Mouse (Mus musculus) lung, embryonic 16.5 days (tissue): ENCODE data around the gene Olfr1289. TPM values are rescaled to one million over a fixed set of nuclear protein-coding genes. Genes with fewer than 3 reads are reported as not detected.

ENCODE experiments used
- ATAC-seq: fragments of 200-750 bp; cut with Nextera tagmentation; 2 replicates; pipeline ENCODE4 v1.8.0; 2017; ENCODE audit warnings: low read depth, mild to moderate bottlenecking, moderate library complexity
- H3K27ac ChIP-seq: fragments of 300-500 bp; sonication (generic); 2 replicates; pipeline ENCODE4 v1.5.1; 2014; ENCODE audit warnings: mild to moderate bottlenecking, control low read depth, low read length
- H3K27me3 ChIP-seq: fragments of 300-500 bp; sonication (generic); 2 replicates; pipeline ENCODE4 v1.6.1; 2014; ENCODE audit warnings: low read depth, low read length, mixed read lengths; ENCODE audit not compliant: control insufficient read depth, insufficient read depth
- H3K36me3 ChIP-seq: fragments of 300-500 bp; sonication (generic); 2 replicates; pipeline ENCODE4 v1.6.1; 2014; ENCODE audit warnings: low read length; ENCODE audit not compliant: control insufficient read depth, insufficient read depth
- H3K4me1 ChIP-seq: fragments of 300-500 bp; sonication (generic); replicated peaks from 2 replicates; pipeline ENCODE4 v1.6.1; 2014; ENCODE audit warnings: low read length, mixed read lengths; ENCODE audit not compliant: control insufficient read depth, insufficient read depth
- H3K4me2 ChIP-seq: fragments of 300-500 bp; sonication (generic); 2 replicates; pipeline ENCODE4 v1.6.1; 2014; ENCODE audit warnings: low read depth, low read length, control low read depth
- H3K4me3 ChIP-seq: fragments of 300-500 bp; sonication (generic); 2 replicates; pipeline ENCODE4 v1.5.1; 2014; ENCODE audit warnings: mild to moderate bottlenecking, low read length, control low read depth
- H3K9ac ChIP-seq: fragments of 300-500 bp; sonication (generic); 2 replicates; pipeline ENCODE4 v1.6.1; 2014; ENCODE audit warnings: low read length, control low read depth
- H3K9me3 ChIP-seq: fragments of 300-500 bp; sonication (generic); 2 replicates; pipeline ENCODE4 v1.6.1; 2016; ENCODE audit warnings: low read length; ENCODE audit not compliant: control insufficient read depth
- WGBS: fragments of 180-500 bp; shearing (Covaris S2); extraction: QIAGEN DNeasy Blood & Tissue Kit; methylation state at CpG from one replicate; pipeline ENCODE4 v1.1.7; 2014; 5-methylcytosine and 5-hydroxymethylcytosine counted together
- polyA plus RNA-seq: library from polyadenylated mRNA; unstranded; fragments of >200 nt; fragmentation: Nextera tagmentation; extraction: Ambion mirVana; gene quantifications from 2 replicates; pipeline ENCODE4 v1.2.1, GENCODE M21; 2015

Gene Olfr1289
- polyA plus RNA-seq: not detected in 2 replicates

DNA sequence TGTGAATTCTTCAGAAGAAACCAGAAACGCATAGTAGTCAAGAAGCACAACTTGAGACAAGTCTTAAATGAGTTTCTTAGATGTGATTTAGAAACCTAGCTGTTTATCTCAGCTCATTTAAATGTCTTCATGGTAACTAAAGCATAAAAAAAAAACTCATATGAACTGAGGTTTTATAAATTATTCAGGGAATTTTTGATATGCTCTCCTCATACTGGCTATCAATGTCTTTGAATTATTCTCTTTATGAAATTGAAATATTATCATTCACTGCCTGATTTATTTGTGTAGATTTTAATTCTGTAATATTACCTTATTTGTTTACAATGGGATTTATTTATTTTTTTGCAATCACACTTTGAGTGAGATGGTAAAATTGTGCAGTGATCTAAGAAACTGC is at the start of gene Olfr1289:
Olfr1289 (plus strand) TSS at position 301 of the 400 bp plus-strand sequence.
- Histone ChIP-seq H3K4me2 (no peak within 1 kb of the TSS), H3K36me3 (no peaks in the 10 kb centered on the region), H3K9ac (no peak within 1 kb of the TSS), H3K9me3 (no peaks in the 10 kb centered on the region), H3K4me1 (no peaks in the 10 kb centered on the region), H3K4me3 (no peak within 1 kb of the TSS), H3K27ac (no peak within 1 kb of the TSS), H3K27me3 (no peaks in the 10 kb centered on the region)
- ATAC-seq: no peak
- 69% methylated on average over 1 of the region's 1 CpGs for WGBS

DNA sequence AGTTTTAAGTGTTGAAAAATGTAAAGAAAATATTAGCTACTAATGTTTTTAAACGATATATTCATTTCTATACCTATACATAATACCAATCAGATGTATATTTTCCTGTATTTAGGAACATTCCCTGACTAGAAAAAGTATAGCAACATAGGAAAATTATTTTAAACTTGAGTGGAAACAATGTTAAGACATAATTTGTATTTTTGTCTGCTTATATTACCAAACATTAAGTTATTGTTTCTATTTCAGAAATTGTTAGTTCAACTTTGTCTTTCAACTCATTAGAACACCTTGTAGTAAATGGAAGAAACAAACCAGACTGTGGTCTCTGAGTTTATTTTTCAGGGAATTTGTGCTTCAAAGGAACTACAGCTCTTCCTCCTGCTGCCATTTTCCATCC is 31.8 kb upstream of the Olfr1289 start, which contains the start of gene Olfr1287:
Olfr1287 (plus strand) TSS at position 301 of the 400 bp plus-strand sequence.
- H3K9ac ChIP-seq: no peak within 1 kb of the TSS
- no peaks in the 10 kb centered on the region for H3K27me3 ChIP-seq
- ATAC-seq: no peak
- H3K4me2 ChIP-seq: no peak within 1 kb of the TSS
- H3K27ac ChIP-seq: no peak within 1 kb of the TSS
- WGBS: 61% methylated on average over 1 of the region's 1 CpGs
- no peaks in the 10 kb centered on the region for H3K36me3 ChIP-seq
- no peak within 1 kb of the TSS for H3K4me3 ChIP-seq
- H3K4me1 ChIP-seq: no peaks in the 10 kb centered on the region
- H3K9me3 ChIP-seq: no peaks in the 10 kb centered on the region

DNA sequence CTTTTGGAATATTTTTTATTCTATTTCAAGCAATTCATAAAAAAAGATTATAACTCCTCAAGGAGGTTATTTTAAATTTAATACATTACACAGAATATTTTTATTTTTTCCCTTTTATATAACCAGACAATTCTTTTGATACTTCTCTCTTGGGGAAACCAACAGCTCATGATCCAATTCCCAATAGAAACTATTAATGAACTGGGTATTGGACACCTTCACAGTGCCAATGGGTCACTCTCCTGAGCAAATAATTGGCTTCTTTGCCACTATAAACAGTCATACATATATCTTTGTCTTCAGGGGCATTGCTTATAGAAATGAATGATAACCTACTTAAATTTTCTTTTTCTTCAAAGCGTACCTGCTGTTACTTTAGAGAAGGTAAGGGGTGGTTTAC is 6.8 kb upstream of the Olfr1289 start, which contains the start of gene Olfr1288:
Olfr1288 (plus strand) TSS at position 301 of the 400 bp plus-strand sequence.
- H3K36me3 ChIP-seq: no peaks in the 10 kb centered on the region
- peaks cover 3% of the 10 kb centered on the region; the same call in 1 of the 2 replicates for H3K9me3 ChIP-seq
- H3K4me3 ChIP-seq: no peak within 1 kb of the TSS
- H3K27me3 ChIP-seq: no peaks in the 10 kb centered on the region
- H3K9ac ChIP-seq: no peak within 1 kb of the TSS
- no peak within 1 kb of the TSS for H3K4me2 ChIP-seq
- WGBS: 80% methylated on average over 1 of the region's 1 CpGs
- no peak for ATAC-seq
- no peaks in the 10 kb centered on the region for H3K4me1 ChIP-seq
- no peak within 1 kb of the TSS for H3K27ac ChIP-seq

DNA sequence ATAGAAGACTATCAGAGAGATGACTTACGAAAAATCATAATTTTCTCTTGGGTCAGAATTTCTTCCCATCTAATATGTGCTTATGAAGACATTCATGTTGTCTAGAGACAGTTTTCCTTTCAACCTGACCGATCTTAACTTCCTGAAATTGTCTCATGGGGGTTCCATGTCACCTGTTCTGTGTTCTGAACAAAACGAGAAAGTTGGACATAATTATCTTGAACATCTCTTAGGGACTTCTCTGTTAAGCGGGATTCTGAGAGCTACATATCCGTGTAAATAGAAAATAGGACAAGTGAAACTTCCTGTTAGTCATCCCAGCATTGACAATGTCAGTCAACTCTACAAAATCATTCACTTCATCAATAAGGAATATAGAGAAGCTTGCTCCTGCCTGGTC is 13.1 kb downstream of the Olfr1289 start, which contains the start of gene Olfr1290:
Olfr1290 (minus strand) TSS at position 101 of the 400 bp plus-strand sequence.
- Histone ChIP-seq H3K9ac (no peak within 1 kb of the TSS), H3K9me3 (no peaks in the 10 kb centered on the region), H3K36me3 (no peaks in the 10 kb centered on the region), H3K4me3 (no peak within 1 kb of the TSS), H3K4me2 (no peak within 1 kb of the TSS), H3K27ac (no peak within 1 kb of the TSS), H3K27me3 (no peaks in the 10 kb centered on the region), H3K4me1 (no peaks in the 10 kb centered on the region)
- no peak for ATAC-seq
- WGBS: 71% methylated on average over 5 of the region's 5 CpGs

DNA sequence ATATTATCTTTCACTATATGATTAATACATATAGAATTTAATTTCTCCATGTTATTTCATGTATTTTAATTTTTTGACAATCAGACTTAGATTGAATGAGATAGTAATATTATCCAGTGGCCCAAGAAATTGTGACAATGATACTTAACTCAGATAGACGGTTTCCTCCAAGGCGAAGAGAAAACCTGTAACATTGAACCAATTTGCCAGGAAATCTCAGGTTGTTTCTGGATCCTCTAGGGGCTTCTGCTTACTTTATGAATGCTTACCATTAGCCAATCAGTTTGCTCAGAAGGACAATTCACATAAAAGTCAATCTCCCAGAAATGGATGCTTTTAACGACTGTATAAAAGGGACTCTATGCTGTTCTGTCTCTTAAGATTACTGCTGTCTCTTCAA is 16.3 kb downstream of the Olfr1289 start, which contains the start of gene Olfr1291-ps1:
Olfr1291-ps1 (plus strand) TSS at position 301 of the 400 bp plus-strand sequence.
- ATAC-seq: no peak
- Histone ChIP-seq H3K4me2 (no peak within 1 kb of the TSS), H3K9me3 (no peaks in the 10 kb centered on the region), H3K36me3 (no peaks in the 10 kb centered on the region), H3K4me3 (no peak within 1 kb of the TSS), H3K27me3 (no peaks in the 10 kb centered on the region), H3K4me1 (no peaks in the 10 kb centered on the region), H3K27ac (no peak within 1 kb of the TSS), H3K9ac (no peak within 1 kb of the TSS)
- 90% methylated on average over 3 of the region's 3 CpGs for WGBS

DNA sequence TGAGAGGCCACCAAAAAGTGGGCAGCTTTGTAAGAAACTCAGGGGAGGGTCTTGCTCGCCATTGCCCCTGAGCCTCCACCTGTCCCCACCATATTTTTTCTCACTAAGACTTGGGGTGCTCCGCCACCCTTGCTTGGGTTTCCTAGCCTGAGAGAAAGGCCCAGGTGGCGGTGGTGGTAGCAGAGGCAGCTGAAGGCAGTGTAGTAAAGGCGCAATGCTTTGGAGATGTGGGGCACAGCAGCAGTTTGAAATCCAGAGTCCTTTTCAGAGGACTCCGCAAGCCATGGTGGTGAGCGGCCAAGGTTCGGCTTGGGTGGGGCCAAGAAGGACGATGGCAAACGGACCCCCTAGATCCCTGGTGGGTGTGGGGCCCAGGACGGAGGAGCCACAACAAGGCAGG is 36.8 kb downstream of the Olfr1289 start:
- ATAC-seq: no peak
- no peak overlapping the region for H3K9ac ChIP-seq
- H3K4me3 ChIP-seq: no peak overlapping the region
- 80% methylated on average over 10 of the region's 10 CpGs for WGBS
- H3K9me3 ChIP-seq: no peaks in the 10 kb centered on the region
- no peak overlapping the region for H3K27ac ChIP-seq
- no peaks in the 10 kb centered on the region for H3K4me1 ChIP-seq
- H3K36me3 ChIP-seq: no peaks in the 10 kb centered on the region
- H3K4me2 ChIP-seq: no peak overlapping the region
- no peaks in the 10 kb centered on the region for H3K27me3 ChIP-seq

DNA sequence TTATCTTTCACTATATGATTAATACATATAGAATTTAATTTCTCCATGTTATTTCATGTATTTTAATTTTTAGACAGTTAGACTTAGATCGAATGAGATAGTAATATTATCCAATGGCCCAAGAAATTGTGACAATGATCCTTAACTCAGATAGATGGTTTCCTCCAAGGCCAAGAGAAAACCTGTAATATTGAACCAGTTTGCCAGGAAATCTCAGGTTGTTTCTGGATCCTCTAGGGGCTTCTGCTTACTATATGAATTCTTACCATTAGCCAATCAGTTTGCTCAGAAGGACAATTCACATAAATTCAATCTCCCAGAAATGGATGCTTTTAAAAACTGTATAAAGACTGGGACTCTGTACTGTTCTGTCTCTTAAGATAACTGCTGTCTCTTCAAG is 44.3 kb downstream of the Olfr1289 start, which contains the start of gene Olfr1293-ps:
Olfr1293-ps (plus strand) TSS at position 301 of the 400 bp plus-strand sequence.
- H3K4me2 ChIP-seq: no peak within 1 kb of the TSS
- no peaks in the 10 kb centered on the region for H3K36me3 ChIP-seq
- no peaks in the 10 kb centered on the region for H3K27me3 ChIP-seq
- no peak for ATAC-seq
- H3K27ac ChIP-seq: no peak within 1 kb of the TSS
- no peaks in the 10 kb centered on the region for H3K4me1 ChIP-seq
- H3K9ac ChIP-seq: no peak within 1 kb of the TSS
- 90% methylated on average over 1 of the region's 1 CpGs for WGBS
- no peaks in the 10 kb centered on the region for H3K9me3 ChIP-seq
- no peak within 1 kb of the TSS for H3K4me3 ChIP-seq

Other genes starting within 250 kb of the Olfr1289 start
- not detected in 2 replicates for gene Olfr1275, start 245.5 kb upstream of the Olfr1289 start, polyA plus RNA-seq
- gene Olfr1276, start 226.3 kb upstream of the Olfr1289 start, polyA plus RNA-seq: not detected in 2 replicates
- gene Olfr1277, start 206.7 kb upstream of the Olfr1289 start, polyA plus RNA-seq: not detected in 2 replicates
- gene Olfr1278, start 190.7 kb upstream of the Olfr1289 start, polyA plus RNA-seq: not detected in 2 replicates
- gene Olfr1279, start 180.2 kb upstream of the Olfr1289 start, polyA plus RNA-seq: not detected in 2 replicates
- gene Olfr1280, start 166.8 kb upstream of the Olfr1289 start, polyA plus RNA-seq: not detected in 2 replicates
- gene Olfr1281, start 154.3 kb upstream of the Olfr1289 start, polyA plus RNA-seq: not detected in 2 replicates
- not detected in 2 replicates for gene Olfr1282, start 144.7 kb upstream of the Olfr1289 start, polyA plus RNA-seq
- gene Olfr1283, start 114.0 kb upstream of the Olfr1289 start, polyA plus RNA-seq: not detected in 2 replicates
- not detected in 2 replicates for gene Olfr1284, start 105.3 kb upstream of the Olfr1289 start, polyA plus RNA-seq
- not detected in 2 replicates for gene Olfr1286, start 57.7 kb upstream of the Olfr1289 start, polyA plus RNA-seq
- gene Olfr1287, start 31.7 kb upstream of the Olfr1289 start, polyA plus RNA-seq: not detected in 2 replicates
- gene Olfr1288, start 6.7 kb upstream of the Olfr1289 start, polyA plus RNA-seq: not detected in 2 replicates
- not detected in 2 replicates for gene Olfr1290, start 13.0 kb downstream of the Olfr1289 start, polyA plus RNA-seq
- not detected in 2 replicates for gene Olfr1291-ps1, start 16.4 kb downstream of the Olfr1289 start, polyA plus RNA-seq
- gene Olfr1293-ps, start 44.4 kb downstream of the Olfr1289 start, polyA plus RNA-seq: not detected in 2 replicates
- gene Olfr1294, start 59.5 kb downstream of the Olfr1289 start, polyA plus RNA-seq: not detected in 2 replicates
- gene Olfr1295, start 88.9 kb downstream of the Olfr1289 start, polyA plus RNA-seq: not detected in 2 replicates
- not detected in 2 replicates for gene Olfr1297, start 145.7 kb downstream of the Olfr1289 start, polyA plus RNA-seq
- not detected in 2 replicates for gene Olfr1298, start 168.4 kb downstream of the Olfr1289 start, polyA plus RNA-seq
- not detected in 2 replicates for gene Olfr1299, start 180.6 kb downstream of the Olfr1289 start, polyA plus RNA-seq